Mouse (Mus musculus) urinary bladder, adult 2 months (tissue): ENCODE data around the gene Map3k5. TPM values are rescaled to one million over a fixed set of nuclear protein-coding genes. Genes with fewer than 3 reads are reported as not detected.

Experiments used
- DNase-seq: peaks from one replicate; pipeline ENCODE4 v3.0.0; 2022; ENCODE audit warnings: low spot score
- polyA plus RNA-seq: library from polyadenylated mRNA; depleted of rRNA; stranded (reverse); fragments of >200 nt; gene quantifications from 2 replicates; pipeline ENCODE4 v1.2.3, GENCODE M21; 2012

Gene Map3k5
- polyA plus RNA-seq, 1 experiment = 20.6 TPM

DNA sequence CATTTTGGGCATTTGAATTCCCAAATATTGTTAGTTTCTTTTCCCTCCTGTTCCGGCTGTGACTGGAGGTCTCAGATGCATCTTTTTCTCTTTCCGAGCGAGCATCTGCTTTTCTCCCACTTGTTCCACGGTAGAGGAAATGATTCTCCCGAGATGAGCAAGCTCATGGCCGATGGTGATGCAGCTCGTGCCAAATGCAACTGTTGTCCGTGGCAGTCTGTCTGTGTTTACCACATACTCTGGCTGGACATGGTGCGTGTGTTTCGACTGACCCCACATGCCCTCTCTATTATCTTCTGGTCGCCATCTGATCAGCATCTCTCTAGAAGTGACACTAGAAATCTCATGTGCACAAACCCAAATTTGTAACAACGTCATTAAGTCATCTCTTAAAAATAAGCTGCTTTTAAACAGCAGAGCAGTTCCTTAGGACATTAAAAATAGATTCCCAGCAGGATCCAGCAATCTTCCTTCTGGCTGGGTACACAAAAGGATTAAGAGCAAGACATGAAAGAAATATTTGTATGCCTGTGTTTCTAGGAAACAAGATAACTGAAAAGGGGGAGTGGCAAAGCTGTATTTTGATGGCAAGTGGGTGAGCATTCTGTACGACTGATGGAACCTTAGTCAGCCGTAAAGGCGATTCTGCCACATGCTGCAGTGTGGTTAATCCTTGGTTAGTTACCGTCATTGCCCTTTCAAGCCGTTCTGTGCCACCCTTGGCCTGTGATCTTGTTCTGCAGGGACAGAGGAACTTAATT is 72.2 kb downstream of the Map3k5 start:
- DNase-seq = no peak

DNA sequence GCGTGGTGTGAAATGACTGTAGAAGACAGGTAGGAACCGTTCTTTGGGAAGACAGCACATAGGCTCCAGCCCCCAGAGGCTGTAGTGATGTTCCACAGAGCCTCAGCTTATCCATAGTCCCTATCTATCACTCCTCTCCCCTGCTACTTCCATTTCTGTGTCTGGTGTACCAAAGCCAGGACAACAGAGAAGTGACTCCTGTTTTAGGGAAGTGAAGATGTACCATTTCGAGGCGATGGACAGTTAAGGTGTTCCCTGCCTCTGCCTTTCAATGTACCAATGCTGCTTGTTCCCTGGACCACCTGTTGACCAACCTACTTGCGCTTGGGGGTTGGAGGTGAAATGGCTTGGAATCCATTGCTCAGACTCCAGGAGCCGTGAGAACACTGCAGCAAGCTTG is 75.0 kb downstream of the Map3k5 start:
- DNase-seq = no peak

DNA sequence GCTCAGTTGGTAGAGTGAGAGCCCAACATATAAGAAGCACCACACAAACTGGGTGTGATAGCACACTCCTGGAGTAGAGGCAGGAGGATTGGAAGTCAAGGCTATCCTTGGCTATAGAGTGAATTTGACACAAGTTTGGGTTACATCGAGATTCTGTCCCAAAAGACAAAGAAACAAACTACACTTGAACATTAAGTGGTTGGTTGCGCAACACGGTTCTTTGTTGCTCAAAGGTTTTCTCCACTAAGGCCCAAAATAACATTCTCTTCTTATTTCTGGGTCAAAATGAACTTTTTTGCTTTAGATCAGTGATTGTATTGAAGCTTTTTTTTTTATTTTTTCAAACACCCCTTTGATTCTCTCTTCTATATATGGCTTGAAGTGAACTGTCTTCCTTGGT is 75.7 kb downstream of the Map3k5 start:
- no peak for DNase-seq

GRCm38 (mm10) chr10:20018406-20018805 is 84.1 kb downstream of the Map3k5 start:
- no peak for DNase-seq

DNA sequence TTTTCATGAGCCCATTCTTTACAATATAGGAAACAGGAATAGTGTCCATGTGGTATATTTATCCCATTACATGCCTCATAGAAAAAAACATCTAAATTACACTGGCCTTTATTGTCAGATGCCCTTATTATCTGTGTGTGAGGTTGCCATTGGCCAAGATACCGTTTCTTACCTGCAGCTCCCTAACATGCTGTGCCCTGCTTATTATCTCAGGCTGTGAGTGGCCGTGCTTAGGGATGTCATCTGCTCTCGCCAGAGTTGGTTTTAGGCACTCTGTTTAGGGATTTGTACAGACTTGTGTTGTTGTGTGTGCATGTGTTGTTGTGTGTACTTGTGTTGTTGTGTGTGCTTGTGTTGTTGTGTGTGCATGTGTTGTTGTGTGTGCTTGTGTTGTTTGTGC is 84.5 kb downstream of the Map3k5 start:
- DNase-seq = no peak

GRCm38 (mm10) chr10:20021256-20021655 is 87.0 kb downstream of the Map3k5 start:
- no peak for DNase-seq

- no peak for DNase-seq
These were observed 87.6 kb downstream of the Map3k5 start for GRCm38 (mm10) chr10:20021670-20022468.

- DNase-seq = no peak
These were observed 88.5 kb downstream of the Map3k5 start for GRCm38 (mm10) chr10:20022608-20023340.

DNA sequence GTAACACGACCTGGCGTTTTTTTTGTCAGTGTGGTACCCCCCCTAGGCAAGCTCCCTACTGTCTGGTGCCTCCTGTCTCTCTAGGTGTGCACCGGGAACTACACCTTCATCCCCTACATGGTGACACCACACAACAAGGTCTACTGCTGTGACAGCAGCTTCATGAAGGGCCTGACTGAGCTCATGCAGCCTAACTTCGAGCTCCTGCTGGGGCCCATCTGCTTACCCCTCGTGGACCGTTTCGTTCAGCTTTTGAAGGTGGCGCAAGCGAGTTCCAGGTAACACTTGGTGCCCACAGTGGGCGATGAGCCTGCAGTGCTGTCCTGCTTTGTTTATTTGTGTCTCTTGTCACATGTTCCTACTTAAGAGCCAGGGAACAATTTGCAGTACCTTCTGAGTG is 89.3 kb downstream of the Map3k5 start:
- no peak for DNase-seq

GRCm38 (mm10) chr10:20024891-20025290 is 90.6 kb downstream of the Map3k5 start:
- DNase-seq = no peak

DNA sequence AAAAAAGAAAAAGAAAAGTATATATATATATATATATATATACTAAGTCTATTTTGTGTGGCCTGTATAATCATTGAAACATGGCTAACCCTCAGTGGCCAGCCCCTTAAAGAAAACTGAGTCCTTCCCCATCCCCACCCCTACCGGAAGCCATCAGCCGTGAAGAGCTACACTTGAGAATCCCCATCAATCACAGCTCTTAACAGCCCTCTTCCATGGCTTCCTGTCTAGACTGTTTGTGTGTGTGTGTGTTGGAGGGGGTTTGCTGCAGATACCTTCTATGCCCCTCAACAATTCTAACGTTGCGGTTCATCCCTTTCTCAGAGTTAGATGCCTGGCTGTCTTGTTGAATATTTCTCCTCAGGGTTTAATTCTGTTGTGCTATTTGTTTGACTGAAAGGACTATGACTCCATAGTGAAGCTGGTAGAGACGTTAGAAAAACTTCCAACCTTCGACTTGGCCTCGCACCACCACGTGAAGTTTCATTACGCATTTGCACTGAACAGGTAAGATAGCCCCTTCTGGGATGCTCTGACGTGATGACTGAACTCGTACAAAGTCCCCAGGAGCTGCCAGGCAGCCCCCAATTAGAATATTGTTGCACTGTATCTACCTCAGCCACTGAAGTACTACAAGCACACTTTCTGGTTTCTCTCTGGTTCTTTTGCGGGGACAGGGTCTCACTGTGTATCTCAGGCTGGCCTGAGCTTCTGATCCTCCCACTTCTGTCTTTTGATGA is 91.7 kb downstream of the Map3k5 start:
- DNase-seq = no peak

DNA sequence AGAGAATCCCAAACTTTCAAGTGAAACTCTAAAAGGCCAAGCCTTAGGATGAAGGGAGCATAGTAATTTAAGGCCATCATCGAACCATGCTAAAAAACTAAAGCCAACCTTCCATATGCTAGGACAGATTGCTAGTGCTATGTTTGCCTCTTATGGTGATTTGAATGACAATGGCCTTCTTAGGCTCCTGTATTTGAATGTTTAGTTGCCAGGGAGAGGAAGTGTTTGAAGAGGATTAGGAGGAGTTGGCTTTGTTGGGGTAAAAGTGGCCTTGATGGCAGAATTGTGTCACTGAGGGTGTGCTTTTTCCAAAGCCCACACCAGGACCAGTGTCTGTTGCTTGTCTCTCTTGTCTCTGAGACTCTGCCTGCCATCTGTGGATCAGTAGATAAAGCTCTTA is 96.4 kb downstream of the Map3k5 start:
- DNase-seq = no peak

GRCm38 (mm10) chr10:20031936-20032335 is 97.7 kb downstream of the Map3k5 start:
- DNase-seq = peak; percentile 38

DNA sequence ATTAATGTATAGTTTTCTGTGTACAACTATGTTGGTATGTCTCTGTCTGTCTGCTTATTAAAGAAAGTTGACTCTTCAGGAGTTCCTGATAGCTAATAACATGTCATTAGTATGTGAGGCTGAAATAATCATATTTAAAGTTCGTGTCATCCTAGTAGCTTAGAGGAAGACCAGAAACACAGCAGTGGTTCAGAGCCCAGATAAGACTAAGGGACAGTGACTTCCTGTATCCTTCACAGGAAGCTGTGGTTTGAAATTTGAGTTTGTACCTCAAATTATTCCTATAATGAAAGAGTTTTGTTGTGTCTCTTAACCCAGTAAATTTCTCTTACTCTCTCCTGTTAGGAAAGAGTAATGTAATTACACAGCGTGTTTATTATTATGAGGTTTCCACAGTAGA is 102.1 kb downstream of the Map3k5 start:
- no peak for DNase-seq

- DNase-seq = no peak
These were observed 102.6 kb downstream of the Map3k5 start for GRCm38 (mm10) chr10:20036846-20037245.

- DNase-seq = no peak
These were observed 105.3 kb downstream of the Map3k5 start for GRCm38 (mm10) chr10:20039531-20039930.

- no peak for DNase-seq
These were observed 105.8 kb downstream of the Map3k5 start for GRCm38 (mm10) chr10:20040116-20040515.

- DNase-seq = no peak
These were observed 106.4 kb downstream of the Map3k5 start for GRCm38 (mm10) chr10:20040677-20041076.

DNA sequence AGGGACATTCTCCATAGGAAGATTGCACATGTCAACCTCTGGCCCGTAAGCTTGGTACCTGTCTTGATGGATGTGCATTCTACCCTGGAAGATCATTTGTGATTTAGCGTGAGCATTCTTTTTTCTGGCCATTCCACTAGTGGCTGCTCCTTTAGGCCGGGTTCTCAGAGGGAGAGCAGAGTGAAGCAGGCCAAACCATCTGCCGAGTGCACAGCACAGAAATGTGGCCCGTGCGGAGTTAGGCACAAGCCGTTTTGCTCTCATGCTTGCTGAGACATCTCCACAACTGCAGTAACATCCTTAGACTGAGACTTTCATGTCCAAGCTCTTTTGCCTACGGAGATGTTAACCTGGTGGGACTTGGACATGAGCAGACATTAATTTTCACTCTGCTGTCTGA is 107.8 kb downstream of the Map3k5 start:
- no peak for DNase-seq

DNA sequence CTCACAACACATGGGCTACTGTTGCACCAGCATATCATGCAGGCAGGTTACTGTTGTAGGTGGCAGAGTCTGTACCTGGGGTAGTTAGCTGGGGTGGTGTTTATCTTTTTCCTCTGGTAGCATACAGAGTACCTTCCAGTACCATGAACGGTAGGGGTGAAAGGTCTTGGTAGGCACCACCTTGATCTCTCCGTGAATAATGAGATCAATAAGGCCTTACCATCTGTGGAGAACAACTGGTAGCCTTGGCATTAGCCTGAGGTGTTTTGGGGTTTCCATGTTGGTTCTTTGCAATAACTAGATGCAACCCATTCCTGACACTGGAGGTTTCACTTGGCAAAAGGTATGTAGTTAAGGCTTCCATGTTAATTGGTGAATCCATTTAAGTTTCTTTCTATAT is 109.8 kb downstream of the Map3k5 start:
- no peak for DNase-seq

- DNase-seq = no peak
These were observed 111.6 kb downstream of the Map3k5 start for GRCm38 (mm10) chr10:20045733-20046495.
